Mouse (Mus musculus): ENCODE results near the gene Asb8.

The Asb8 gene

DNA sequence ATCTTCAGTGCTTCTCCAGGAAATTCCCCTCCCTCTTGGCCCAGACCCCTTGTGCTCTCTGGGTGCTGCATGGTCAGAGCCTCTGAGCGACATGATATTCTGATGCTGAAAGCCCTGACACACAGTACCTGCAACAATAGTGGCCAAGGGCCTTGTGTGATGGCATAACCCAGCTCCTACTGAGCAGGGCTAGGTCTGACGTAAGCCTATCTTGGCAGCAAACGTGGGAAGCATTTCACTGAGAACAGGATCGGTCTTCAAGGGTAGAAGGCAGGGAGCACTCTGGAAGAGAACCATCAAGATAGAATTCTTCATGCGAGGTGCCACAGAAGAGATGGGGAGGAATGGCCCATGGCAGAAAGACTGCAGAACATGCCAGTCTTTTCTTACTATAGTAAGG lies at the start of gene Asb8:
Asb8 (minus strand) TSS at position 101 of the 400 bp plus-strand sequence.
- no peak for DNase-seq

GRCm38 (mm10) chr15:98214130-98214529 lies 48.7 kb upstream of the Asb8 start:
- DNase-seq = no peak

GRCm38 (mm10) chr15:98213336-98213870 lies 48.0 kb upstream of the Asb8 start:
- no peak for DNase-seq

GRCm38 (mm10) chr15:98209676-98210075 lies 44.3 kb upstream of the Asb8 start:
- DNase-seq = no peak

- DNase-seq = no peak
Measured at GRCm38 (mm10) chr15:98195442-98195841, 30.0 kb upstream of the Asb8 start, which contains the start of gene Olfr288. TSS of gene Olfr288 (minus strand) at chr15:98195542.

DNA sequence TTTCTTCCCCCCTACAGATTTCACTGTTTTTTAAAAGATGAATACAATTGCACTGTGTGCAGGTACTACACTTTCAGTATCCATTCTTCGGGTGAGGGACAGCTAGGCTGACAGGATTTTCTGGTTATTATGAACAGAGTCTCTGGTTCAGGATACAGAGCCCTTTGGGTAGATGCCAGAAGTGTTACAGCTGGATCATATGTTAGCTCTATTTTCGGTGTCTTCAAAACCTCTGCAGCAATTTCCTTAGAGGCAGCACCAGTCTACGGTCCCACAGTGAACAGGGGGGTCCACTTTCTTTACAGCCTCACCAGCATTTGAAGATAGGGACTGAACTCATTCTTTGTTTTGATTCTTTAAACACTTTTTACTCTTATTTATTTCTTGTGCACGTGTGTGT lies 19.0 kb upstream of the Asb8 start:
- DNase-seq = no peak

DNA sequence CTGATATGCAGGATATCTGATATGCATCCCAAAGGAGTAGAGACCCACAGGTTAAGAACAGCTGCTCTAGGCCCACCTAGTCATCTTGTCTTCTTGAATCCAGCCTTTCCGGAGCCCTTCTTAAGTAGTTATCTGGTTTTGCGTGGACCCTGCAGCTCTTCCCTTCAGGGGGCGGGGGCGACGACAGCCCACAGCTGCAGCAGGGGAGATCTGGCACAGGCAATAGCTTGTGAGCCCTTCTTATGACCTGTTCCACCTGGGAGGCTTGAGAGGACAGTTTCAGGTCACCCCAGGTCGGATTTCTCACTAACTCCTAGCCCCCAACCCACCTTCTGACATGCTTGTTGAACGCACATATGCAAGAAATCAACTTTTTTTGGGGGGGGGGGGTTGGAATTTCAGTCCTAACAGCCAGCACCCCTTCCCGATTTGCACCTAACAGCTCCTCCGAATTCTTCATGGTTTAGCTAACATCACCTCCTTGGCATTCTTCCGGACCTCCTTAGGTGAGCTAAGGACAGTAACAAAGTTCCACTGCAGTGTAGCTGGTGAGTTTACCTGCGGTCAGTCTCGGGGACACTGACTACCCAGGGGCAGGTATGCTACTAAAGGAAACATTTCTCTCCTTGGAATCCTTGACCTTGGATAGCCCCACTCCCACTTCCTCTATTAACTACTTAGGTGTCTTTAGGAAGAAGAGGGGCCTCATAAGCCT lies 16.6 kb upstream of the Asb8 start:
- no peak for DNase-seq

GRCm38 (mm10) chr15:98181132-98181711 lies 15.8 kb upstream of the Asb8 start:
- peak; percentile 87 for DNase-seq

GRCm38 (mm10) chr15:98180567-98181131 lies 15.2 kb upstream of the Asb8 start:
- DNase-seq = no peak

DNA sequence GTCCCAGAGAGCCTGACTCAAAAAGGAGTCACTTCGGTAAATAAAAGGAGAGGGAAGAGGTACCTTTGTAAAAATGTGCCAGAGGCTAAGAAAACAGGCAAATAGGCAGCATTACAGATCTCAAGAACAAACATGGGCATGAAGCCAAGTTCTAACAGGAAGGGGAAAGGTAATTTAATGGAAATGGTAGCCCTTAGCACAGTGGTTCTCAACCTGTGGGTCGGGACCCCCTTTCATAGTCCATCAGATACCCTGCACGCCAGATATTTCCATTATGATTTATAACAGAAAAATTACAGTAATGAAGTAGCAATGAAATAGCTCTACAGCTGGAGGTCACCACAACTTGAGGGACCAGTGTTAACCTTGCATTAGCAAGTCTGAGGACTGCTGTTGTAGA lies 11.9 kb upstream of the Asb8 start:
- no peak for DNase-seq

GRCm38 (mm10) chr15:98173821-98174220 lies 8.4 kb upstream of the Asb8 start:
- peak; percentile 84 for DNase-seq

- no peak for DNase-seq
Measured at GRCm38 (mm10) chr15:98172113-98172512, 6.7 kb upstream of the Asb8 start.

DNA sequence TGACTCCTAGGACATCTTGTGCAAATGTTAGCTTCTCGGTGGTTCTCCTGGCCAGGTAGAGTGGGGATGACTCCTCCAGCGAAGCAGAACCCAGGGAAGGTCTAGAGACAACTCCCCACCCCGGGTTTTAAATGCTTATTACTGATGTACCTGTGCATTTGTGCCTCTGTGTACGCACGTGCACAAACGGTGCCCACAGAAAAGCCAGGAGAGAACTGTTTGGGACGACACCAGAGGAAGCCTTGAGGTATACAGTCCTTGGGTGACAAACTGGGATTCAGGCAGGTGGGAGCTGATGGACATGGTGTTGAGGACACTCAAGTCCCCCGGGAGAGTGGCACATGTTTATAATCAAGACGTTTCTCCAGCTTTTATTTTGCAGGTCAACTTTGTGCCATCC lies 5.5 kb upstream of the Asb8 start:
- DNase-seq = no peak

- DNase-seq = peak; percentile 62
Measured at GRCm38 (mm10) chr15:98170365-98170764, 4.9 kb upstream of the Asb8 start.

GRCm38 (mm10) chr15:98168622-98169004 lies 3.2 kb upstream of the Asb8 start:
- no peak for DNase-seq

- DNase-seq = peak; percentile 89
Measured at GRCm38 (mm10) chr15:98167645-98168621, 2.5 kb upstream of the Asb8 start.

DNA sequence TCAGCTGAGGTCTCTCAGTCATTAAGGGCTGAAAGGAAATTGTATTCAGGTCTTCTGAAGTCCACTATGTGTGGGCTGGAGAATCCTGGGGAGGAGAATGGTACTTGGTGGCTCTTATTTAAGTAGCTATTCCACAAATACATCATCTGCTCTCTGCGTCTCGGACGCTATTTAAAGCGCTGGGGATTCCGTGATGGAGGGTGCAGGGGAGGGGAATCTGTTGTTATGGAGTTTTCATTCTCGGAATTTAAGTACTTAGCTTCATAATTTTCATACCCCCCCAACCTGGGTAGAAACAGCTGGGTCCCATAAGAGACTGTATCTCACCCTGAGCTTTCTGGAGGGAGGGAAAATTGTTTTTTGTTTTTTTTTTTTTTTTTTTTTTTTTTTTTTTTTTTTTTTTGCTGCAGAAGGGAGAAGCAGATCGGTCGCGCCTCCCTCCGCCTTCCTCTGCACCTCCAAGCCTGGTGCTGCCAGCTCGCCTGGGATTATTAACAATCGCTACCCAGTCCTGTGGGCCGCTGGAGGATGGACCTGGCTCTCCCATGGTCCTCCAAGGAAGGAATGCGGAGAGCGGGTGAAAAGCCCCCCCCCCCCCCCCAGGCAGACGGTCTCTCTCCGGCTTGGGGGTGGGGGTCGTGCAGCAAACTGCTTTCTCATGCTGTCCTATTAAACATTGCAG lies 1.7 kb upstream of the Asb8 start, which contains the start of gene Ccdc184:
Ccdc184 (plus strand) TSS at position 196 of the 682 bp plus-strand sequence.
- DNase-seq = peak; percentile 49

- DNase-seq = no peak
Measured at GRCm38 (mm10) chr15:98162561-98162960, 2.9 kb downstream of the Asb8 start.

DNA sequence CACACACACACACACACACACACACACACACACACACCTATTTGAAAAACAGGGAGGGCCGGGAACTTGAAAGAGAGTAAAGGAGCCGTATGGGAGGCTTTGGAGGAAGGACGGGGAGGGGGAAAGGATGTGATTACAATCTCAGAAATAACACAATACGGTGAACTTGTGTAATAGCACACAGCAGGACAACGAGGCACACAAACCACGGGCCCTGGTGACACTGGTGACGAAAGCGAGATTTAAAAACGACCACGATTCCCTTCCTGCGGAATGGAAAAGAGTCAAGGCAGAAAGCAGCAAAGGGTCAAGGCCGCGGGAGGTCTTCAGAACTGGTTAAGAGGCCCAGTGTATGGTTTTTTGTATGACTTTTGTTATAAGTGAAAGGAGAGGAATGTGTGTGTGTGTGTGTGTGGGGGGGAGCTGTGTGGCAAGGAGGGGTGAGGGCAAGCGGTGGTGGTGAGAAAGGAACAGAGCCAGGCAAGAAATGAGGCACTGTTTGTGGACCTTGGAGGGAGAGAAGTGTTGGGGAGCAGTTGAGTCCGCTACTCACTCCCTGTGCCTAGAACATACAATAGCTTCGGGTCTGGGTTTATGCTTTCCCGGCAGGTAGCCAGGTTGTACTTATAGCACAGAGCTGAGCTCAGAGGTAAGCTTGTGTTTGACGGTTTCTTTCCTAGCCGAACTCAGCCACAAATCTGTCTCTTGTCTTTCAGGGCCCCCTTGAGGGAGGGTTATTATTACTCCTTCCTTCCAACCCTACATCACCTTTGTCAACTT lies 4.2 kb downstream of the Asb8 start:
- DNase-seq = no peak

- no peak for DNase-seq
Measured at GRCm38 (mm10) chr15:98157253-98157652, 8.2 kb downstream of the Asb8 start.

DNA sequence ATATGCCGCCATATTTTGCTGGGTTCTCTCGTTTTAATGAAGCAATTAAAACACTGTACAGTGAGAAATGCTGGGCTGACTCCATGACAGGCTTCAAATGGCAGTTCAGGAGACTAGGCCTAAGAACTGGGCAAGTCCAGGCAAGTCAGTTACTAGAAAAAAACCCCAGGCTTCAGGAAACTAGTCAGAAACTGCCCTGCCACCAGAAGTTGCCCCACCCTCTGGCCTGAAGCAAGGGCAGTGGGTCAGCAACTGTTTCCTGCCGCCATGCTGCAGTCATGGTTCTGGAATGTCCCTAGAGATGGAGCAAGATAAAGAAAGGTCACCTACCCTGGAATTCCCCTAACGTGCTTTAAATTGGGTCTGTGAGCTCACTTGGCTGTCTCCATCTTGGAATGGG lies 9.5 kb downstream of the Asb8 start:
- DNase-seq = no peak

Data from right cerebral cortex, postnatal 14 days (tissue).